Mouse (Mus musculus): ENCODE measurements at regions not wholly inside any gene's neighbourhood (a gene's known extent, or its start where the extent isn't known, plus 50 kb on each side); places are given as distances from the start of the nearest gene placed in this dataset.

- H3K4me1 ChIP-seq (ENCODE audit: control insufficient read depth, insufficient read depth, low read length) = 0 out of 2 replicates have a peak, but pooled peaks cover 2% of the 10 kb centered on the region
- H3K4me3 ChIP-seq (ENCODE audit: low read length) = no peak overlapping the region
- no peak overlapping the region for H3K27ac ChIP-seq (ENCODE audit: low read length)
- ATAC-seq = no peak
- H3K36me3 ChIP-seq (ENCODE audit: control insufficient read depth, insufficient read depth, low read length) = no peaks in the 10 kb centered on the region
- no peaks in the 10 kb centered on the region for H3K27me3 ChIP-seq (replicated peaks; ENCODE audit: control insufficient read depth, insufficient read depth, low read length)
- H3K9ac ChIP-seq (ENCODE audit: low read depth, low read length) = no peak overlapping the region
- H3K9me3 ChIP-seq (ENCODE audit: control insufficient read depth, low read length) = no peaks in the 10 kb centered on the region
- WGBS = 70% methylated on average over 8 of the region's 8 CpGs
- no peak overlapping the region for H3K4me2 ChIP-seq (ENCODE audit: low read depth, low read length)
These were observed 286.3 kb upstream of the Fam92a start for GRCm38 (mm10) chr4:12457978-12458597.

GRCm38 (mm10) chr4:12452086-12452485 is 280.3 kb upstream of the Fam92a start:
- Histone ChIP-seq H3K27me3 (replicated peaks; ENCODE audit: control insufficient read depth, insufficient read depth, low read length) (no peaks in the 10 kb centered on the region), H3K4me2 (ENCODE audit: low read depth, low read length) (no peak overlapping the region), H3K4me1 (ENCODE audit: control insufficient read depth, insufficient read depth, low read length) (no peaks in the 10 kb centered on the region), H3K9me3 (ENCODE audit: control insufficient read depth, low read length) (no peaks in the 10 kb centered on the region), H3K27ac (ENCODE audit: low read length) (no peak overlapping the region), H3K4me3 (ENCODE audit: low read length) (no peak overlapping the region), H3K9ac (ENCODE audit: low read depth, low read length) (no peak overlapping the region), H3K36me3 (ENCODE audit: control insufficient read depth, insufficient read depth, low read length) (no peaks in the 10 kb centered on the region)
- 88% methylated on average over 2 of the region's 2 CpGs for WGBS
- no peak for ATAC-seq

GRCm38 (mm10) chr4:12425507-12425906 is 253.7 kb upstream of the Fam92a start:
- ATAC-seq = no peak
- WGBS = 41% methylated on average over 3 of the region's 3 CpGs
- Histone ChIP-seq H3K4me1 (ENCODE audit: control insufficient read depth, insufficient read depth, low read length) (no peaks in the 10 kb centered on the region), H3K9ac (ENCODE audit: low read depth, low read length) (no peak overlapping the region), H3K4me2 (ENCODE audit: low read depth, low read length) (no peak overlapping the region), H3K4me3 (ENCODE audit: low read length) (no peak overlapping the region), H3K27ac (ENCODE audit: low read length) (no peak overlapping the region), H3K27me3 (replicated peaks; ENCODE audit: control insufficient read depth, insufficient read depth, low read length) (no peaks in the 10 kb centered on the region), H3K36me3 (ENCODE audit: control insufficient read depth, insufficient read depth, low read length) (no peaks in the 10 kb centered on the region), H3K9me3 (ENCODE audit: control insufficient read depth, low read length) (no peaks in the 10 kb centered on the region)

- no peaks in the 10 kb centered on the region for H3K27me3 ChIP-seq (replicated peaks; ENCODE audit: control insufficient read depth, insufficient read depth, low read length)
- WGBS = 80% methylated on average over 16 of the region's 16 CpGs
- H3K36me3 ChIP-seq (ENCODE audit: control insufficient read depth, insufficient read depth, low read length) = no peaks in the 10 kb centered on the region
These were observed 250.0 kb upstream of the Fam92a start for GRCm38 (mm10) chr4:12421628-12422319.

GRCm38 (mm10) chr4:12418086-12418485 is 246.3 kb upstream of the Fam92a start:
- 36% methylated on average over 3 of the region's 3 CpGs for WGBS
- Histone ChIP-seq H3K9me3 (ENCODE audit: control insufficient read depth, low read length) (no peaks in the 10 kb centered on the region), H3K4me2 (ENCODE audit: low read depth, low read length) (no peak overlapping the region), H3K27ac (ENCODE audit: low read length) (no peak overlapping the region), H3K4me3 (ENCODE audit: low read length) (no peak overlapping the region), H3K36me3 (ENCODE audit: control insufficient read depth, insufficient read depth, low read length) (no peaks in the 10 kb centered on the region), H3K4me1 (ENCODE audit: control insufficient read depth, insufficient read depth, low read length) (no peaks in the 10 kb centered on the region), H3K9ac (ENCODE audit: low read depth, low read length) (no peak overlapping the region), H3K27me3 (replicated peaks; ENCODE audit: control insufficient read depth, insufficient read depth, low read length) (no peaks in the 10 kb centered on the region)
- no peak for ATAC-seq

More at GRCm38 (mm10) chr4:12421628-12422319, 250.0 kb upstream of the Fam92a start:
- no peak overlapping the region for H3K9ac ChIP-seq (ENCODE audit: low read depth, low read length)
- H3K4me3 ChIP-seq (ENCODE audit: low read length) = no peak overlapping the region
- no peak for ATAC-seq
- H3K4me1 ChIP-seq (ENCODE audit: control insufficient read depth, insufficient read depth, low read length) = no peaks in the 10 kb centered on the region
- no peak overlapping the region for H3K4me2 ChIP-seq (ENCODE audit: low read depth, low read length)
- H3K9me3 ChIP-seq (ENCODE audit: control insufficient read depth, low read length) = no peaks in the 10 kb centered on the region
- no peak overlapping the region for H3K27ac ChIP-seq (ENCODE audit: low read length)

GRCm38 (mm10) chr4:12395344-12395743 is 223.5 kb upstream of the Fam92a start:
- Histone ChIP-seq H3K4me3 (ENCODE audit: low read length) (no peak overlapping the region), H3K27ac (ENCODE audit: low read length) (no peak overlapping the region), H3K36me3 (ENCODE audit: control insufficient read depth, insufficient read depth, low read length) (no peaks in the 10 kb centered on the region), H3K27me3 (replicated peaks; ENCODE audit: control insufficient read depth, insufficient read depth, low read length) (no peaks in the 10 kb centered on the region), H3K4me2 (ENCODE audit: low read depth, low read length) (no peak overlapping the region), H3K9me3 (ENCODE audit: control insufficient read depth, low read length) (no peaks in the 10 kb centered on the region), H3K4me1 (ENCODE audit: control insufficient read depth, insufficient read depth, low read length) (no peaks in the 10 kb centered on the region), H3K9ac (ENCODE audit: low read depth, low read length) (no peak overlapping the region)
- no peak for ATAC-seq
- WGBS = 90% methylated on average over 1 of the region's 1 CpGs

GRCm38 (mm10) chr4:12376797-12377570 is 205.2 kb upstream of the Fam92a start:
- no peak overlapping the region for H3K27ac ChIP-seq (ENCODE audit: low read length)

GRCm38 (mm10) chr4:12369551-12369950 is 197.7 kb upstream of the Fam92a start:
- no peak overlapping the region for H3K4me3 ChIP-seq (ENCODE audit: low read length)
- no peaks in the 10 kb centered on the region for H3K27me3 ChIP-seq (replicated peaks; ENCODE audit: control insufficient read depth, insufficient read depth, low read length)
- ATAC-seq = no peak
- H3K36me3 ChIP-seq (ENCODE audit: control insufficient read depth, insufficient read depth, low read length) = no peaks in the 10 kb centered on the region
- no peaks in the 10 kb centered on the region for H3K4me1 ChIP-seq (ENCODE audit: control insufficient read depth, insufficient read depth, low read length)
- H3K27ac ChIP-seq (ENCODE audit: low read length) = no peak overlapping the region
- no peak overlapping the region for H3K4me2 ChIP-seq (ENCODE audit: low read depth, low read length)
- 70% methylated on average over 2 of the region's 2 CpGs for WGBS
- no peak overlapping the region for H3K9ac ChIP-seq (ENCODE audit: low read depth, low read length)
- no peaks in the 10 kb centered on the region for H3K9me3 ChIP-seq (ENCODE audit: control insufficient read depth, low read length)

More at GRCm38 (mm10) chr4:12376797-12377570, 205.2 kb upstream of the Fam92a start:
- no peak overlapping the region for H3K4me2 ChIP-seq (ENCODE audit: low read depth, low read length)
- no peaks in the 10 kb centered on the region for H3K36me3 ChIP-seq (ENCODE audit: control insufficient read depth, insufficient read depth, low read length)
- H3K4me3 ChIP-seq (ENCODE audit: low read length) = no peak overlapping the region
- no peaks in the 10 kb centered on the region for H3K4me1 ChIP-seq (ENCODE audit: control insufficient read depth, insufficient read depth, low read length)
- H3K27me3 ChIP-seq (replicated peaks; ENCODE audit: control insufficient read depth, insufficient read depth, low read length) = no peaks in the 10 kb centered on the region
- no peak overlapping the region for H3K9ac ChIP-seq (ENCODE audit: low read depth, low read length)
- no peak for ATAC-seq
- 83% methylated on average over 5 of the region's 5 CpGs for WGBS
- H3K9me3 ChIP-seq (ENCODE audit: control insufficient read depth, low read length) = no peaks in the 10 kb centered on the region

- no peaks in the 10 kb centered on the region for H3K4me1 ChIP-seq (ENCODE audit: control insufficient read depth, insufficient read depth, low read length)
- no peak for ATAC-seq
- 70% methylated on average over 2 of the region's 2 CpGs for WGBS
- H3K27ac ChIP-seq (ENCODE audit: low read length) = no peak overlapping the region
- no peaks in the 10 kb centered on the region for H3K36me3 ChIP-seq (ENCODE audit: control insufficient read depth, insufficient read depth, low read length)
- no peaks in the 10 kb centered on the region for H3K9me3 ChIP-seq (ENCODE audit: control insufficient read depth, low read length)
- no peaks in the 10 kb centered on the region for H3K27me3 ChIP-seq (replicated peaks; ENCODE audit: control insufficient read depth, insufficient read depth, low read length)
- no peak overlapping the region for H3K4me3 ChIP-seq (ENCODE audit: low read length)
- H3K9ac ChIP-seq (ENCODE audit: low read depth, low read length) = no peak overlapping the region
- no peak overlapping the region for H3K4me2 ChIP-seq (ENCODE audit: low read depth, low read length)
These were observed 185.3 kb upstream of the Fam92a start for GRCm38 (mm10) chr4:12356992-12357634.

All from intestine, embryonic 16.5 days (tissue).